25 mouse cellular contexts compared by ENCODE assay signal in genomic region chr12:88644281-88644680, GRCm38 (mm10).
"Had no signal": no experiment of that assay in that cellular context is flagged by ENCODE, and none has a peak within 500 bp of the region (broad histone marks: within the 10 kb centered on the region; RNA-seq: fewer than 3 reads in every experiment).

No protein-coding gene starts in this region.

- ATAC-seq: hindbrain, postnatal 0 days; intestine, embryonic 16.5 days had no signal

- H3K4me3 ChIP-seq: heart, adult 2 months; heart, embryonic 12.5 days; hindbrain, embryonic 13.5 days; hindbrain, embryonic 15.5 days; kidney, embryonic 15.5 days; limb, embryonic 10.5 days; limb, embryonic 12.5 days; liver, embryonic 13.5 days had no signal

- H3K9ac ChIP-seq: heart, embryonic 12.5 days; hindbrain, embryonic 13.5 days; hindbrain, embryonic 15.5 days; kidney, embryonic 15.5 days; limb, embryonic 12.5 days; liver, embryonic 13.5 days had no signal

- H3K4me2 ChIP-seq: heart, embryonic 12.5 days; hindbrain, embryonic 13.5 days; hindbrain, embryonic 15.5 days; kidney, embryonic 15.5 days; limb, embryonic 12.5 days; liver, embryonic 11.5 days; liver, embryonic 13.5 days had no signal

- DNase-seq: gastrocnemius, postnatal 14 days; gastrocnemius, postnatal 36 days; heart, adult 11 months; heart, adult 2 months; heart, postnatal 10 days; heart, postnatal 36 days; kidney, adult 11 months; kidney, adult 2 months; kidney, adult 9 months; kidney, postnatal 14 days; kidney, postnatal 36 days; layer of hippocampus, adult 9-11 months; layer of hippocampus, postnatal 36 days; liver; liver, embryonic 13.5 days had no signal

- H3K27ac ChIP-seq: heart, adult 2 months; hindbrain, embryonic 13.5 days; hindbrain, embryonic 15.5 days; hindbrain, postnatal 0 days; kidney, embryonic 15.5 days; kidney, postnatal 0 days; limb, embryonic 10.5 days; limb, embryonic 12.5 days; liver, embryonic 13.5 days had no signal

- H3K9me3 ChIP-seq: heart, embryonic 12.5 days; hindbrain, embryonic 13.5 days; hindbrain, embryonic 15.5 days; kidney, embryonic 15.5 days; limb, embryonic 10.5 days; limb, embryonic 12.5 days; liver, embryonic 13.5 days had no signal

- H3K4me1 ChIP-seq: heart, embryonic 12.5 days; hindbrain, embryonic 13.5 days; hindbrain, embryonic 15.5 days; kidney, embryonic 15.5 days; limb, embryonic 10.5 days; limb, embryonic 12.5 days; liver, embryonic 13.5 days had no signal

- H3K27me3 ChIP-seq: heart, embryonic 12.5 days; hindbrain, embryonic 13.5 days; hindbrain, embryonic 15.5 days; kidney, embryonic 15.5 days; limb, embryonic 12.5 days; liver, embryonic 13.5 days had no signal

- H3K36me3 ChIP-seq: heart, embryonic 12.5 days; hindbrain, embryonic 13.5 days; hindbrain, embryonic 15.5 days; kidney, embryonic 15.5 days; limb, embryonic 10.5 days; limb, embryonic 12.5 days; liver, embryonic 13.5 days had no signal
